Mouse (Mus musculus): ENCODE measurements at regions not wholly inside any gene's neighbourhood (a gene's known extent, or its start where the extent isn't known, plus 50 kb on each side); places are given as distances from the start of the nearest gene placed in this dataset.

DNA sequence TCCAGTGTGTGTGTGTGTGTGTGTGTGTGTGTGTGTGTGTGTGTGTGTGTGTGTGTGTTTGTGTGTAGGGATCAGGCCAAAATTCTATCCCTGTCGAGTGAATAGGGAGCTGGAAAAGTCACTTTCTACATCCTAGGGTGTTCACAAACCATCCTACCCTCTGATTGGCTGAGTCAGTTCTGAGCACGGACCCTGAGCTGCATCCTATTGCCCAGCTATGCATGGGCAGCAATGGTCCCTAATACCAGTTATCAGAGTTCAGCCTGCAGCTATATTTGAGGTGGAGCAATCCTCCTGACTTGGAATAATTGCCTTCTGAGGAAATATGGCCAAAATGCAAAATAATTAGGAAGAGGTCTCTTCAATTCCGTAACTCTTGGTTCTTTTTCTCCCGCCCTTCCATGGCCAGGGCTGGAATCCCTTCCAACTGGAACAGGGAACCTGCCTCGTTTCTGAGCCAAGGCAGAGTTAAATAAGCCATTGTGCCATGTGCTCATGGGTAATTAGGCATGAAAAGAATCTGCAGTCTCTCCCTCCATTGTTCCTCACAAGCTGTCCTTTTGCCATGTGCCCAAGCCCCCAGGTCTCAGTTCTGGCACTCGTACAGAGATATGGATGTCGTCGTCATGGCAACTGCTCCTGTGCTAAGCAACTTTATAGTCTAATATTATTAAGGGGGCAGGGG, 141.5 kb upstream of the Ubash3b start:
- TF ChIP-seq CTCF (IDR thresholded peaks at IDR 0.05; ENCODE audit: extremely low read depth, insufficient read length, insufficient replicate concordance, low read depth, low read length) (no peak), POLR2A (IDR thresholded peaks at IDR 0.05; ENCODE audit: low read depth, low read length) (no peak)
